Mouse (Mus musculus) right cerebral cortex, postnatal 14 days (tissue): ENCODE results near the gene 9230102O04Rik.

Experiments
- DNase-seq: peaks from one replicate; pipeline ENCODE4 v3.0.0; 2022

9230102O04Rik gene

GRCm38 (mm10) chr2:9884533-9885216 lies 4.7 kb downstream of the 9230102O04Rik start:
- DNase-seq, result no peak

GRCm38 (mm10) chr2:9883803-9884532 lies 5.4 kb downstream of the 9230102O04Rik start:
- DNase-seq, result no peak

- DNase-seq, result no peak
Observed at GRCm38 (mm10) chr2:9882926-9883802, 6.2 kb downstream of the 9230102O04Rik start.

DNA sequence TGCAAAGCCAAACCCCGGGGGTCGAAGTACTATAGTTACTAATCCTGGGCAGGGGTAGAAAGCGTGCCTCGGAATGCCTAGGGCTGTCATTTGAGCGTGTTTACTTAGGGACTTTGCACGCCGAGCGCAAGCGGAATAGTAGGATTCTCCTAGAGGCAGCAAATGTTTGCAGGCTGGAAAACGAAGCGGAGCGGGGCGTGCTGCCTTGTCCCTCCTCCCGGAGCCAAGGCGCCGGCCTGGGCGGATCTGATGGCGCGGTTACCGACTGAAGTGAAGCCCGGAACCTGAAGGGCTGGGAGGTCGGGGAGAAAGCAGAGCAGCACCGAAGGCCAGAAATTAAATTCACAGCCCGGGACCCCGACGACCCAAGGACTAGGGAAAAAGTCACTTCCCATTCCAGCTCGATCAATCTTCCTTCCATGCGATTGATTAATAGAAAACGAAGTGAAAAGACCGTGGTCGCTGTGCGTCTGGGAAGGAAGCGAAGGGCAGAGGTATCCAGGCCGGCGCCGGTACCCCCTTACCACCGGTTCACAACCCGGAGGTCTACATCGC lies 6.9 kb downstream of the 9230102O04Rik start:
- DNase-seq, result no peak

GRCm38 (mm10) chr2:9881611-9882023 lies 7.7 kb downstream of the 9230102O04Rik start:
- no peak for DNase-seq

- no peak for DNase-seq
Observed at GRCm38 (mm10) chr2:9881051-9881591, 8.2 kb downstream of the 9230102O04Rik start, which contains the start of gene 4930412O13Rik. Gene 4930412O13Rik (plus strand): TSS chr2:9881252.

GRCm38 (mm10) chr2:9880271-9880670 lies 9.1 kb downstream of the 9230102O04Rik start:
- no peak for DNase-seq

DNA sequence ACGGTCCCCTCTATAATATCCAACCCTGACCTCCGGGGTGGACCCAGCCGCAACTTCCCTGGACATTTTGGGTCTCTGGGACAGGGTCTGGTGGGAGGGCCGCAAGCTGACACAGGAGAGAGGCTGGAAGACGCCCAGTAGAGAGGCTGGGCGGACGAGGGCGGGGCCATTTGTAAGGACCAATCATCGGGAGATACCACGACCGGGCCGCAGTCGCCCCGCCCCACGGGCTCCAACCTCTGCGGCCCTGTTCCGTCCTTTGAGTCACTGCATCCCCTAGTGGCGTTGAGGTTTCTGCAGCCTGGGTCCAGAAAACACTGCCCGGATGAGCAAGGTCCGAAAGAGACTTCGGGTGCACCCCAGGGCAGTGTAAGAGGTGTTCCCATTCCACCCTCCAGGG lies 9.8 kb downstream of the 9230102O04Rik start:
- peak; percentile 58 for DNase-seq

DNA sequence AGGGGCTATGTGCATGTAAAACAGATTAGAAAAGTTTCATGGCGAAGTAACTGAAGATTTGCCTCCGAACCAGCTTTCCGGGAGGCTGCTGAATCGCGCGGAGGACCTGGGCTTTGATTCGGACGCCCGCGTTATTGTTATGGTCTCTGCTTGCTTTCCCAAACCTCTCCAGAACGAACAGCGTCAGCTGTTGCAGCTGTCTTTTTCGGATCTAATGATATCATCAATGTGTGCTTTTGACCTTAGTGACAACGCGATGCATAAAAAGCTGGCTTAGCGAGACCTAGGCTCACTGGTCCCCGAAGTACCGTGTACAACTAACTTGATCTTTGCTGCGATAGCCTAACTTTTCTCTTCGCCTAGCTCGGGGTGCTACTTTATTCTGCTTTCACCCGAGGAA lies 10.2 kb downstream of the 9230102O04Rik start:
- no peak for DNase-seq

- no peak for DNase-seq
Observed at GRCm38 (mm10) chr2:9878564-9879081, 10.7 kb downstream of the 9230102O04Rik start.

- no peak for DNase-seq
Observed at GRCm38 (mm10) chr2:9877966-9878563, 11.3 kb downstream of the 9230102O04Rik start.

GRCm38 (mm10) chr2:9877326-9877690 lies 12.0 kb downstream of the 9230102O04Rik start:
- DNase-seq, result no peak

DNA sequence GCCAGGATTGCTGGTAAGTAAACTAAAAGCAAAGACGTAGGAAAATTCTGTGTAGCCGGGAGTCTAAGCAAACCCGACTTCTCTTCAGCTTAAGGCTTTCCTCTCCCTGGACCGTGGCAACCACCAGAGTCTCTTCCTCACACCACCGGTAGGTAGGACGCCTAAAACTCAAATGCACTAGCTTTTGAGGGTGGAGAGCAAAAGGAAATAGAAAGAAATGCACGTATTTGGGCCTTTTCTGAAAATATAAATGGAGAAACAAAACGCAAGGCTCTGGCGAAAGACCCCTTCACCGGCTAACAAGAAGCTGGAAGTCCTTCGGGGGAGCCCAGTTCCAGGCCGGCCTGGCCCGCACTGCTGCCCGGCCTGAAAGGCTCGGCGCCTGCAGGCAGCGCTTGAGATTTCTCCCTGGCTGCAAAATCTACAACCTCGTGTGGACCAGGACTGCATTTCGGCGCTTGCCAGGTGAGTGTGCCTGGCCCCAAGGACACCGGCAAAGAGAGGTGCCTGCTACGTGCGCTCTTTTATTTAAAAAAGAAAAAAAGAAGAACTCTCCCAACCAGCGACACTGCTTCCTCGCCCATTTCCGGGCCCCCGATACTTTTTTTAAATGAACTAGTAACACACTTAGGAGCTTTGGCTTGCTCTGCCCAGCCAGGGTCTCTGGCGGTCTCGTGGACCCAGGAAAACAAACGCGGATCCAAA lies 12.6 kb downstream of the 9230102O04Rik start:
- DNase-seq, result no peak

- DNase-seq, result no peak
Observed at GRCm38 (mm10) chr2:9875676-9876357, 13.5 kb downstream of the 9230102O04Rik start.

- no peak for DNase-seq
Observed at GRCm38 (mm10) chr2:9875220-9875619, 14.1 kb downstream of the 9230102O04Rik start.

DNA sequence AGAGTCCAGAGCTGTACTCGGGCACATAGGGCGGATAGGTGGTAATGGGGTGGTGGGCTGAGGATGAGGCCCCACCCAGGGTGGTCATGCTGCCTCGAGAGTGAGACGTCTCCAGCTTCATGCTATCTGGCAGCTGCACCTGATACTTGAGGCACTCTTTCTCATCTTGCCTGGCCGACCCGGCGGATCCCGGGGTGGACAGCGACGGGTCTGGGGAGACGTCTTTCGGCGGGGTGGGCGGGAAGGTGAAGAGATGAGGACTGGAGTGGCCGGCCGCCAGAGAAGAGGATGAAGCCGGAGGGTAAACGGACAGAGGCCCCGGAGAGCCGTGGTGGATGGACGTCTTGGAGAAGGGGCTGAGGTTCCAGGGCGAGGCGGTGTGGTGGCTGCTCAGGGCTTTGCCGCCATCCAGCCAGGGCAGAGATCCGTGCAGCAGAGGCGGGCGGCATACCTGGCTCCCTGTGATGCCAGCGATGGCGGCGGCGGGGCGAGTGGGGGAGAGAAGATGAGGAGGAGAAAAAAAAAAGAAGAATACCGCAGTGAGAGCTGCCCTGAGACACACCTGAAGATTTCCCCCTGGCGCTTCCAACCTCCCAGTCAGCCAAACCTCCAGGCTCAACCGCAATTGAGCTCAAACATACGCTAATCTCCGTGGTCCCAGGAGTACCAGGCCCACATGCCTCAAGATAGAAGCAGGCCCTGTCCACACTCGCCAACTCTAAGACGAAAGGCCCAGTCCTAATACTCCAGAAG lies 14.7 kb downstream of the 9230102O04Rik start:
- DNase-seq, result no peak

- DNase-seq, result no peak
Observed at GRCm38 (mm10) chr2:9873757-9874156, 15.6 kb downstream of the 9230102O04Rik start.

- DNase-seq, result no peak
Observed at GRCm38 (mm10) chr2:9872682-9873081, 16.7 kb downstream of the 9230102O04Rik start.

GRCm38 (mm10) chr2:9871798-9872197 lies 17.5 kb downstream of the 9230102O04Rik start:
- DNase-seq, result no peak

DNA sequence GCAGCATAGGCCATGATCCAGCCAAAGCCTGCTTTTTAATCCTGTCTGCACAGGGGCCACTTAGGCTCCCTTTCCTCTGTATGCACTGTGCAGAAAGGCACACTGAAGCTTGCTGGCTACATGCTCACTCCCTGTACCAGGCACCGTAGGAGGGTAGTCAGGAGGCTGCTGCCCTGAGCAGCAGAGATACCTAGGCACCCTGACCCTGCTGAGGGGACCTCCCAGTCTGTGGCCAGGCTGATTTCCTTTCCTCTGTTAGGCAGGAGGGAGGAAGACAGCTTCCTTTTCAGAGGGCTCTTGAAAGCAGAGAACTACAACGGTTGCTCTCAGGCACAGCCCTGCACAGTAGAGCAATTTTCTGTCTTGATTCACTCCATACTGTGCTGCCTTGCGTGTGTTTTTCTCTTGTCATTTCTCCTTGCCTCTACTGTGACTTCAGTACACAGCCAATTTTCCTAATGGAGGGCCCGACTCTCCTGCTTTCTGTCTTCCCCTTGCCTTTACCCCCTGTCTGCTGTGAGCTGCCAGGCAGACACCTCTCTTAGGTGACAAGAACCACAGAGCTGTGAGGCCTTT lies 18.1 kb downstream of the 9230102O04Rik start:
- no peak for DNase-seq
